Mouse (Mus musculus) embryo, embryonic 11 days (tissue): ENCODE measurements around the gene Cnnm1.
A peak's percentile ranks its signal among the peaks of the same experiment; 100 is the strongest.
"Not testable (repeated sequence)": the region's sequence is repeated elsewhere in the genome, so short reads cannot be mapped to it uniquely, and the experiment has no call there.

Experiments
- DNase-seq: peaks from one replicate; pipeline ENCODE4 v3.0.0-alpha.2; 2015

The Cnnm1 gene

DNA sequence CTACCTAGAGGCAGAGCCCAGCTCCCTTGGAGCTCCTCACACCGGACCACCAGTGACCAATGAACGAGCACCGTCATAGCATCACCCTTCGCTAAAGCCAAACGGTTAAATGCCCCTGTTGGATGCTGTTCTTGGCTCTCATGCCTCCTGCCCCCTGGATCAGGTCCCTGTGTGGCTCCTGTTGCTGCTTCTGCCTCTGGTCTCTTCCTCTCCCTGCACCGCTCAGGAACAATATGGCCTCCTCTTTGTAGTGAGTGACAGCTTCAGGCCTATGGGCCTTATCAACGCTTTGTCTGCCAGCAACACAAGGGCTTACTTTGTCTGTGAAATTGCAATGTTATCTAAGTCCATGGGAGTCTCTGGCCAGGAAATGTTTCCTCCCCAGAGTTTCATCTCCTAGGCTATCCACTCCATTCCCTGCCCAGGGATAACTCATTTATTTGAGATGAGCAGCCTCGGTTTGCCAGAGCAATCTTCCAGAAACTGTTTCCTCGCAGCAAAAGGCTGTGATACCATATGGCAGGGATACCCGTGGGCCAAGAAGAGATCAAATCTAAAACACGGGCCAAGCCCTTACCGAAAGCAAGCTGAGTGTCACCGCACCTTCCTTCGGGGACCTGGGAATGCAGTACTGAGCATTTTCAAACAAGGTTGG lies 25.5 kb downstream of the Cnnm1 start:
- no peak for DNase-seq

DNA sequence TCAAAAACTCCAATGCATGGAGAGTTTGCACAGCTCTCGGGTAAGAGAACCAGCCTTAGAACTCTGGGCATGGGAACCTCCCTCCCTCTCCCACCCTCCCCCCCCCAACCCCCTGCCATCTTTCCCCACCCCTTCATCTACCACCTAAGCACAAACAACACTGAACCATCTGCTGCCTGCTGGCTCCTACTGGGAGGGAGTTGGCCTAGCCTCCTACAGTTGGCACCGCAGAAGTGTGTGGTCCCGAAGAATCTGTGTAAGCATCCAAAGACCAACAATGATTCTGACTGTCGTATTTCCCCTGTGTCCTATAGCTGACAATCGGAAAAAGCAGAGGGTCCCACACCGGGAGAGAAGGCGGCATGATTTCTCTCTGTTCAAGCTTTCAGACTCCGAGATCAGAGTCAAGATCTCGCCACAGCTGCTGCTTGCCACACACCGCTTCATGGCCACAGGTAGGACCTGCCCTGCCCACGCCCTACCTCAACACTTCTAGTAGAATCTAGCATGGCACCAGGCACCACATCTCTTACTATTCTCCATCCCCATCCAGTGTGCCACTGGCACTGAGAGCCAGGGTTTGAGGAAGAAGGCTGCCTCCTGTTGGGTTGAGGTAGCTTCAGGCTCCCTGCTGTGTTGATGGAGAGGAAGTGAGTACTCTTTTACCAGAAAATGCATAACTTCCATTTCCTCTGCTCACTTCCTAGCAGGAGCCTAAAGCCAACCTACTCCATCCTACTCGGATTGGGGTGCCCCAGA lies 27.9 kb downstream of the Cnnm1 start:
- DNase-seq: no peak

DNA sequence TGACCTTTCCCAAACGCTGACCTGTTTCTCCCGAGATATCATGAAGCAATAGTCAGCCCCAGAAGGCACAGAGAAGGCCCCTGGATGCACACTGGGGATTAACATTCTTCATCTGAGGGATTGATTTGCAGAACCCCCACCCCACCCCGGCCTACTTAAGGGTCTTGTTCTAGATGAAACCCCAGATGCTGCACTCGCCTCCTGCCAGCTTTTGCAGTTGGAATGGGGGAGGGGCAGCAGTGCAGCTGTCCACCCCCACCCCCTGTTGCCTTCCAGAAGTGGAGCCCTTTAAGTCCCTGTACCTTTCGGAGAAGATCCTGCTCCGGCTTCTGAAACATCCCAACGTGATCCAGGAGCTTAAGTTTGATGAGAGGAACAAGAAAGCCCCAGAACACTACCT lies 29.1 kb downstream of the Cnnm1 start:
- DNase-seq: no peak

DNA sequence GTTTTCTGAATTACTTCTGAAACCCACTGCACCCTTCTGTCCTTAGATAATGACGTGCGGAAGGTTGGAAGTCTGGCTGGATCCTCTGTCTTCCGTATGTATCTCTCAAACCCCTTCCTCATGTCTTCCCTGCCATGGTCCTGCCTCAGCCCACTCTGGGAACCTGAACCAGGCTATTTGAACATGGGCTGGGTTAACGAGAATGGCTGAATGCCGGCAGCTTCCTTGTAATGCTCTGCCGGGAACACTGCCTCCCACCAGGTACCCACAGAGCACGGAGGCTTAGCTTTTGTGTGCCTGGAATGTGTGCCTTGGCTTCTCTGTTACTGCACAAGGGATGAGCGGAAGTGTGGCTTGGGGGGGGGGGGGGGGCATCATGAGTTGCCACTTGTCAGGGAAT lies 32.1 kb downstream of the Cnnm1 start:
- no peak for DNase-seq

DNA sequence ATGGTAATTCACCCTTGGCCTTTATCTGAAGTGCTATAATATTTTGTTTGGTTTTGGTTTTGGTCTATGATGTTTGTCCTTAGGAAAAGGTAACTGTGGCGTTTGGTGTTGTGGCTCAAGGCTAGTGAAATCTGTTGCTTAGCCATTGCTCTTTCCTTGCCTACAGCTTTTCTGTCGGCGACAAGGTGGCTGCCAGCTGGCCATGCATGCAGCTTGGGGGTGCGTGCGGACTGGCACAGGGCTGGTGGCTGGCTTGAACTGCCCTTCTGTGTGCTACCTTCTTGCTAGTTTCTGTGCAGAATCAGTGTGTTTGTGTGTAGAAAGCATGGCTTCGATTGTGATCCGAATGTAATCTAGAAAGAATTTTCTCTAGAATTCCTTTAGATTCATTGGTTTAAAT lies 32.5 kb downstream of the Cnnm1 start:
- no peak for DNase-seq

DNA sequence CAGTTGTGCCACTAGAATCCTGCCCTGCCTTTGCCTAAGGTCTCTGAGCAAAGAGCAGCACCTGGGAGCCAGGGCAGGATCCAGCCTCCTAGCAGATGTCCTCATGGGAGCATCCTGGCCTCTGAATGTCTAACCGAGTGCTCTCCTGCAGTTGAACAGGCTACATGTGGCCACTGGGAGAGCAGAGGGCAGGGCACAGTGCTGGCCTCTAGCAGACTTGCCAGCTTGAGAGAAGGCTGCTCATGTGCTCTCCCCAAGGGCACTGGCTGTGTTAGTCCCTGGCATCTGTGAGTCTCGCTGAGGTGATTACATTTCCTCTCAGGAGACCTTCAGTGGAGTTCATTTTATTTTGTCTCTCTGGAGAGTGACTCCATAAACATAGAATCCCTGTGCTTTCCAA lies 35.4 kb downstream of the Cnnm1 start:
- no peak for DNase-seq

DNA sequence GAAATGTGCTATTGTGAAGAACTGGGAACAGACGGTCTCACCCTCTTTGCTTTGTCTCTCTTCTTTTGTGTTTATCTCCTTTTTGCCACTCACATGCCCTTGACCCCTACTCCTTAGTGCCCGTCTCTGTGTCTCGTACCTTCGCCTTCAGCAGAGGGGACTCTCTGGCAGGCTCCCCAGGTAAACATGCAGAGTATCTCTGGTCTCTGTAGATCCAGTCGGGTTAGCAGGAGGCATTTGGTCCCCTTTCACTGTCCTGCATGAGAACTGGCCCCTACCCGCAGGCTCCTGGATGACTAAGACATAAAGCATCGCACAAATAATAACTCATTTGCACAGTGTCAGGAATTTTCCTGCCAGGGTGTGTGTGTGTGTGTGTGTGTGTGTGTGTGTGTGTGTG lies 35.8 kb downstream of the Cnnm1 start:
- no peak for DNase-seq

DNA sequence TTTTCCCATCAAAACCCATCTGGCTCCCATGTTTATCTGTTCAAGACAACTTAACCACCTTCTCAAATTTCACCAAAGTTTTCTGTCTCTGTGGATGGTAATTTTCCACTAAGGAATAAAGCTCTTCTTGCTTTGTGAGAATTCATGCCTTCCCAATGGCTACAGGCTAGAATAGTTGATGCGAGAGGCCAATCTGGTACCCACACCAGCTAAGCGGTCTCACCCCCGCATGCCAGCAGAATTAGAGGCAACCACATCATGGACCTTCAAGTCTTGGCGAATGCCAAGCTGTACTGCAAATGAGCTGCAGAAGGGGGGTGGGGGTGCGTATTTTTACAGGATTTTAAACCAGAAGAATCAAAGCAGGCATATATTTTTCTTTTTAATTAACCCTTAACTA lies 37.2 kb downstream of the Cnnm1 start:
- DNase-seq: no peak

DNA sequence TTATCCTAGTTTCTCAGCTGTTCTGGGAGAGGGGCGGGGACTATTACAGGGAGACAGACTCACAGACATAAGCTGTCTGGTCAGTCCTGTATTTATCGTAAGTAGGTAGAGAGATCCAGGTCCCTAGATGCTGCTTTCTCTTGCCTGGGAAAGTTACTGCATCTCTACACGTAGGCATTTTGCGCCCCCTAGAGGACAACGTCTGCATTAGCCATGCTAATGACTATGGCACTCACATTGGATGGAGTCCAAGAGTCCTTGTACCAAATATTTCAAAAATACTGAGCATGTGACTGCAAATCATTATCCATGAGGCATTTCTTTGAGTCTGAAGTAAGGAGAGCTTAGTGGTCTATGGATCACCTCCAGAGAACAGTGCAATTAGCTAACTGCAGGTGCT lies 38.7 kb downstream of the Cnnm1 start:
- peak; percentile 89 for DNase-seq

DNA sequence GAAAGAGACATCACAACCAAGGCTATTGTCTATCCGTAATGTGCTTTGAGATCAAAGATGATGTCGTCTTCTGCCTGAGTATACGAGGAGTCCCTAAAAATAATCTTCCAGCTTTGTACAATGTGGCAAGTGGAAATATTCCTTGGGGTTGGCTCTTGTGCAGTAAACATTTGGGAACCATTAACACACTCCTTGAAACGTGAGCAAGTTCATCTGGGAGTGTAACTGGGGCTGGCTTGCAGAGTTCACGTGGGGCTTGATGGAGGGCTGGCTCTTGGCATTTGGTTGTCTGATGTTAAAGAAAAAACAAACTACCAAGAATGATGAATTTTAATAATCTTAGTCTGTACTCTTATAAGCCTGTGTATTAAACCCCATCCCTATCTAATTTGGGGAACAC lies 39.2 kb downstream of the Cnnm1 start:
- DNase-seq: no peak

DNA sequence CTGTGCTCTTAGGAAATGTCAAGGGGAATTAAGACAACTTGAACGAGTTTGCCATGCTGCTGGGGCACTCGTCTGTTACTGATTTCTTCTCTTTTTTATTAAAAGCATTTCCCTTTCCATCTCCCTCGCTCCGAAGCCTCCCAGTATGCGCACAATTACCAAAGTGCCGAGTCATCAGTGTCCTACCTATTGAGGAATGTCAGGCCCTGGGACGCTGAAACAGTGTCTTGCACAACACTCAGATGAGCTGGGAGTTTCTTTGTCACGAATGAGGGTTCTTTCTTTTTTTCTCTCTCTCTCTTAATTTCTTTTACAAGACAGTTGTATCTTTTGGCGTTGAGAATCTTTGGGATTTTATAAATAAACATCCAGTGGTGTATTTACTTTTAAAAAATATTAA lies 40.3 kb downstream of the Cnnm1 start:
- DNase-seq: no peak

DNA sequence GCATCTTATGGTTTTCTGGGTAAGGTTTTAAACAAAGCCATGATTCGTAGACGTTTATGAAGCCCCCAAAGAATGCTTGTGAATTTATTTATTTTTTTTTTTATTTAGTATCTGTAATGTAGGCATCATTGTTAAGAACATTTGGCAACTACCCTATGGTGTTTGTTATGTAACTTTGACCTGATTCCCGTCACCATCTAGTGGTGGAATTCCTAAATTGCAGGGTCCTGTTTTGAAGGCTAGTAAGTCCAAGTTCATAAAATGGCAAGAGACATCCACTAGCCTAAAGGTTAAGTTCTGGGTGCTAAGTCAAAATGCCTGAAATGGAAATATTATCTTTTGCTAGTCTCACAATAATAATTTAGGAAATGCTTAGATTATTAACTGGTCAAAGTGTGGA lies 47.2 kb downstream of the Cnnm1 start:
- peak; percentile 51 for DNase-seq

DNA sequence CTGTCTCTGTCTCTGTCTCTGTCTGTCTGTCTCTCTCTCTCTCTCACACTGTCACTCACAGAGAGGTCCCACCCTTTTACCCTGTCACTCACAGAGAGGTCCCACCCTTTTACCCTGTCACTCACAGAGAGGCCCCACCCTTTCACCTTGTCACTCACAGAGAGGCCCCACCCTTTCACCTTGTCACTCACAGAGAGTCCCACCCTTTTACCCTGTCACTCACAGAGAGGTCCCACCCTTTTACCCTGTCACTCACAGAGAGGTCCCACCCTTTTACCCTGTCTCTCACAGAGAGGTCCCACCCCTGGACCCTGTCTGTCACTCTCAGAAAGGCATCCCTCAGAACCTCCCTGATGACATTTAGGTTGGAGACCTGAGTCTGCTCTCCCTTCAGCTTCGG lies 53.1 kb downstream of the Cnnm1 start:
- DNase-seq: not testable (repeated sequence)

DNA sequence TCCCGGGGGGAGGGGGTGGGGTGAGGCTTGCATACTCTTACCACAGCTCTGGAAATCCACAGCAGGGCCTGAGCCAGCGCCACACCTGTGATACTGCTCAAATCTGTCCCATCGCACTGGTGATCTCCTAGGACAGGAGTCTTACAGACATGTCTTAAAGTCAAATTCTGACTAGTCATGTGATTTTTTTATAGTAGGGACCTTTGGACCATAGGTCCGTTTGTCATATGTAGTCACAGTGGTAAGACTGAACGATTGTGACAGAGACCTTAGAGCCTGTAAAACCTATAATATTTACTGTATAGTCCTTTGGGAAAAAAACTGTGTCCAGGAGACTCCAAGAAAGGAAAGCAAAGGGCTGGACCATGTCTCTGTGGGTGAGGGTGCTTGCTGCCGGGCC lies 53.6 kb downstream of the Cnnm1 start:
- DNase-seq: no peak

DNA sequence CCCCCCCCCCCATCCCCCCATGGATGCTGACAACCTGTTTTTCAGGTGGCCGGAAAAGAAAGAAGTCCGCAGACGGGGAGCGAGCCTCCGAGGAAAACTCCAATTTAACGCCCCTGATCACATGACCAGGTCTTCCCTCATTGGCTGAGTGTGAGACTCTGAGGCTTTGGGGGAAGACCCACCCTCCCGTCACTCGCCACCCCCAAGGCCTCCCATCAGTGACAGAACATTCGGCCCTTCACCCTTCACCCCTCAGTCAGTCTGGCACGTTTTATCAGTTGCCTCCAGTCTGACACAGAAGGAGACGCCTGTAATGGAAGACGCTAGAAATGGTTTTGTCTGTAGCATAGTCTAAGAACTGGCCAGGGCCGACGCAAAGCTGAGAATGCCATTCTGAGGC lies 54.7 kb downstream of the Cnnm1 start:
- peak; percentile 50 for DNase-seq

DNA sequence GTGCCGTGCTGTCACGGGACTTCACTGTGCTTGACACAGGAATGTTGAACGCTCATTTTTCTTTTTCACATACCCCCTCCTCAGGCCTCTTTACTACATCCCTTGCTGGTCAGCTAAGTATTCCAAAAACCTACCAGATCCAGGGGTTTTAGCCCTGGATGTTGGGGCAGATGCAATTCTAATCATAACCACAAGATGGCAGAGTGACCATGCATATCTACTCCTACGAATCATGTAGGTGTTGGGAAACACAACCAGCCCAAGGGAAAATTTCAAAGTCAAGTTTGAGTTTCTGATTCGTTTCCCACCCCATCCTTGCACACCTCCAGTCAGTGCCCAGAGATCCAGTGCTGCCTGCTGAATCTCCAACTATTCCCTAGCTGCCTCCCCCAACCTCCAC lies 55.6 kb downstream of the Cnnm1 start:
- peak; percentile 74 for DNase-seq

DNA sequence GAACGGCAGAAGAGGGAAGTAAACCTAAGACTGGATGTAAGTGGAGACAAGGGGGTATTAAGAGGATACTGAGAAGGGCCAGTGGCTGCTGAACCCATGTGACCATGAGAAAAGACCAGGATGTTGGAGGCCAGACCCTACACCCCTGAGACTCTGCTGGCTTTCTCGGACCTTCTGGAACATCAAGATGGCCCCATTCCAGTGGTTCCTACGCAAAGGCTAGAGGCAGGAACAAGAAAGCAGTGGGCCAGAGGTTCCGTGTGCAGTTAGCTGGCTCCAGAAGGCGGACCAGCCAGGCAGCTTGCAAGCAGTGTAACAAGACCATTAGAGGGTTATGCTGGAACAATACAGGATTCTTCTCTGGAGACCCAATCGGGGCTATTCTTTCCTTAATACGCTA lies 57.2 kb downstream of the Cnnm1 start:
- DNase-seq: no peak

DNA sequence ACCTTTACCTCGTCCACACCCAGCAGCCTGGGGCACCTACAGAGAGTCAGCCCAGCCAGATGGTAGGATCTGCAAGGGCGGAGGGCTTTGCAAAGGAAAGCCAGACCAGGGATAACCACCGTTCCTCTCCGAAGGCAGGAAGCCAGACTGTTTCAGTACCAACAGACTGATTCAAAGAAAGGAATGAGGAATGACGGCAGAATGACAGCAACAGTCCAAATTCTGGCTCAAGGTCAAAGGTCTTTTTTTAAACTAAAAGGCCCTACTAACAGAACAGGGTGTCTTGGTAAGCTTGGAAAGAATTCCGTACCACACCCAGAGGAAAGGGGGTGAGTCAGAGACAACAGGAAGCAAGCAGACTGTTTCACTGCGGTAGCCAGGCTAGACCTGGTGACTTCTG lies 58.6 kb downstream of the Cnnm1 start:
- no peak for DNase-seq

DNA sequence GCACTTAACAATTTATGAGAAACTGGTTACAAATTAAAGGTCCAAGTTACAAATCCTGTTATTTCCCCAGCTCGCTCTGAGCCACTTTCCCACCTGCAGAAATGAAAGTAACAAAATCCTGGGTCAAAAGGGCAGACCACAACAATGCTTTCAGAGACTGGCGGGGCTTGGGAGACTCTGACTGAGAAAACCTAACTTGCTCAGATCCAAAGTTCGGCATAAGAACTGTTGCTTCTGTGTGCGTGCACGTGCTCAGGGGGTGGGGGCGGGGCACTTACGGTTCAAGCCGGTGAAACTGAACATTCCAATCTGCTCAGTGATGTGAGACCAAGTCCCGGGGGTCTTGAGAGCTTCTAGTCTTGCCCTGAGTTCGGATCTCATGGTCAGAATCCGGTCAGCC lies 62.4 kb downstream of the Cnnm1 start:
- DNase-seq: no peak

DNA sequence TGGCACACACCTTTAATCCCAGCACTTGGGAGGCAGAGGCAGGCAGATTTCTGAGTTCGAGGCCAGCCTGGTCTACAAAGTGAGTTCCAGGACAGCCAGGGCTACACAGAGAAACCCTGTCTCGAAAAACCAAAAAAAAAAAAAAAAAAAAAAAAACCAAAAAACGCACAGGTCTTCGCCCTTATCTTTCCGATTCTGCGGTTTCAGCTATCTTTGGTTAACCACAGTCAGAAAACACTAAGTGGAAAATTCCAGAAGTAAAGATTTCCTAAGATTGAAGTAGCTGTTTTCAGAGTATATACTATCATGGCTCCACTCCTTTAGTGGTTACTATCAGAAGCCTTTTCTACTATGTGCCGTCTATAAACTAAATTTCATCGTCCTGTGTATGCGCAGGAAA lies 63.4 kb downstream of the Cnnm1 start:
- DNase-seq: not testable (repeated sequence)

DNA sequence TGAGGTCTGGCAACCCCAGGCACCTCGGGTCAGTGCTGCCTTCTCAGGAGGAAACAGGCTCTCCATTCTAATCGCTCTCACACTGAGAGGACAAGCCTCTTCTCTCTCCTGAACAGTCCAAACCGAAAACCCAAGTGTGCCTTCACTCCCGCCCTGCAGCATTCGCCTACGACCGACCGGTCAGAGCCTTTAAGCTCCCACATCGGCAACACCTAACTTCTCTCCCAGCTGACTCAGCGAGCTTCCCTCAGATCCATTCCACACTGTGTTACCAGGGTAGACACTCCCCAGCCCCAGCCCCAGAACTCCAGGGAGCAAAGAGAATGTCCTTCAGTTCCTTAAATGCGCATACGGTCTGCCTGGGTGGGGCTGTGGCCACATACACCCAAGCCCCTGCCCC lies 65.2 kb downstream of the Cnnm1 start:
- no peak for DNase-seq

DNA sequence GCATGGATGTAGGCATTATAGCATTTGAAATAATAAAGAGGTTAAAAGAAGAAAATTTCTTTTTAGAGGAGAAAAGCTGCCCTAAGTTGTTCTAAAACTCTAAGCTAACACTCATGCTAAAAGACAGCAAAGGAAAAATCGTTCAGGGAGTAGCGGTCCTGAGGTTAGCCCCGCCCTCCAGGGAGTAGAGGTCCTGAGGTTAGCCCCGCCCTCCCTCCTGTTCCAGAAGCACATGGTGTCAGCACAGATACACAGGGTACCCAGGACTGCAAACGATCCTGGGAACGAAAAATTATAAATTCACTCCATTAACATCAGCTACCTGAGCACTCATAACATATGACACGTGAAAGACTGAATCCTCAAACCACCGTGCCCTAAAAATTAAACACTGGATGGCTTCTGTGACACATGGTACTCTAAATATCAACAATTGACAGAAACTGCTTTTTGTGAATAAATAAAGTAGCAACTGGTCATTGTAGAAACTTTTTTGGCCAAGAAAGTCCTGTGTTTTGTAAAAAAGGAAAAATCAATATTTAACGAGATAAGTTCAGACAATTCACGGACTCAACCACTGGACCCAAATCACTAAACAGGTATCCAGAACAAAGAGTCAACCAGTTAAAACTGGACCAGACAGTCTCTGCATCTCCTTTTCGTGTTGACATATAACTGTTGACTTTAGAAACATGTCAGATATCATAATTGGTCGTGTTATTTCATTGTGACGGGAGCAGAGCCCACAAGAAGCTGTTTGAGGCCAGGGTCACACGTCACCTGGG lies 70.4 kb downstream of the Cnnm1 start:
- no peak for DNase-seq

DNA sequence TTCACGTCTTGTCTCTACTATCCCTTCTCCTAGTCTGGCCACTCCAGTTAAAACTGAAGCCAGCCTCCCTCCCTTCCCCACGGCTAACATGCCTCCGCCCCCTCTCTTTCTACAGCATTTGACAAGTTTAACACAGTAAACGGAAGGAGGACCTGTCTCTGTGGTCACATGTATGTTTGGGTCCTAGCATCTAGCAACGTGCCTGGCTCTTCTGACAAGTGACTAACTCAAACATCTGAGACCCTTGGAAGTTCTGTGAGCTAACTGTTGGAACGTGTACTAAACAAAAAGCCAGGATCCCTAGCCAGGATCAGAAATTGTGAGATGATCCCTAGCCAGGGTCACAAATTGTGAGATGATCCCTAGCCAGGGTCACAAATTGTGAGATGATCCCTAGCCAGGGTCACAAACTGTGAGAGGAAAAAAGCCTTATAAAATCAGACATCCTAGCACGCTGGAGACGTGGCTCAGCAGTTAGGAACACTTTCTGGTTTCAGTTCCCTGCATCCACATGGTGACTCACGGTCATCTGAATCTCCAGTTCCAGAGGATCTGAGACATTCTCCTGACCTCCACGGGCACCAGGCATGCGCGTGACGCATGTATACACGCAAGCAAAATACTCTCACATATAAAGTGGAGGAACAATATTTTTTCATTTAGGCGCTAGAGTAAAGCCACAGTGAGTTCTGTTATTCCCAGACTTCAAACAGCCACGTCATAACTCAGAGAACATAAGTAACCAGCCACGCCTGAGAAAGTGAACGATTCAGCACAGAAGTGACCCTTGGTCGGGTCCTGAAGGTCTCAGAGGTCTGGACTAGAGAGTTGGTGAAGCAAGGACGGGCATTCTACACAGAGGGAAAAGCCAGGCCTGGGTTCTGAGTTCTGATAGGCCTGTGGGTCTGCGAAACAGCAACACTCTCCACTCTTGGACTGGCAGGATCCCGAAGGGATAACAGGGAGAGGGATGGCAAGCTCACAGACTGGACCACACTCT lies 71.7 kb downstream of the Cnnm1 start:
- DNase-seq: no peak
